Mouse (Mus musculus) erythroblast, embryonic 14.5 days (primary cell): ENCODE data around the gene Zfp182. TPM values are rescaled to one million over a fixed set of nuclear protein-coding genes. Genes with fewer than 3 reads are reported as not detected.
A peak's percentile ranks its signal among the peaks of the same experiment; 100 is the strongest.

Experiments
- H3K27me3 ChIP-seq: 2 replicates; pipeline ENCODE4 v1.6.1; 2012; ENCODE audit warnings: inconsistent platforms; ENCODE audit not compliant: control insufficient read depth
- H3K36me3 ChIP-seq: 2 replicates; pipeline ENCODE4 v1.6.1; 2012; ENCODE audit warnings: mild to moderate bottlenecking, inconsistent platforms; ENCODE audit not compliant: control insufficient read depth
- H3K4me1 ChIP-seq: 2 replicates; pipeline ENCODE4 v1.6.1; 2012; ENCODE audit warnings: inconsistent platforms; ENCODE audit not compliant: control insufficient read depth
- H3K4me3 ChIP-seq: replicated peaks from 2 replicates; pipeline ENCODE3; 2012; ENCODE audit warnings: moderate library complexity, mild to moderate bottlenecking, inconsistent platforms
- H3K9me3 ChIP-seq: 2 replicates; pipeline ENCODE4 v1.6.1; 2012; ENCODE audit warnings: low read length, inconsistent platforms, mixed read lengths; ENCODE audit not compliant: control insufficient read depth
- GATA1 ChIP-seq: IDR thresholded peaks from 2 replicates; pipeline ENCODE4 v1.6.1; 2012; ENCODE audit warnings: low read length, inconsistent platforms, mixed read lengths
- TAL1 ChIP-seq: IDR thresholded peaks from 3 replicates; pipeline ENCODE4 v1.6.1; 2012; ENCODE audit warnings: low read length, inconsistent platforms, mixed read lengths
- polyA plus RNA-seq: library from polyadenylated mRNA; stranded (reverse); fragments of >175 nt; gene quantifications from 2 replicates; pipeline ENCODE4 v1.2.3, GENCODE M21; 2012

Zfp182 gene
- 0.01 TPM in 1 of 2 replicates, not detected in the other for polyA plus RNA-seq

GRCm38 (mm10) chrX:21061866-21062543, at the start of gene Zfp182:
Gene Zfp182 (minus strand): TSS chrX:21062316.
- Histone ChIP-seq H3K27me3 (no peaks in the 10 kb centered on the region), H3K9me3 (no peaks in the 10 kb centered on the region), H3K4me1 (peaks cover 3% of the 10 kb centered on the region; the same call in 1 of the 2 replicates), H3K4me3 (peak within 1 kb of the TSS; percentile 77), H3K36me3 (no peaks in the 10 kb centered on the region)
- no peak for TF ChIP-seq GATA1
- TF ChIP-seq TAL1 = no peak

- no peaks in the 10 kb centered on the region for H3K36me3 ChIP-seq
- no peaks in the 10 kb centered on the region for H3K9me3 ChIP-seq
- H3K27me3 ChIP-seq = no peaks in the 10 kb centered on the region
- peaks cover 3% of the 10 kb centered on the region; the same call in 1 of the 2 replicates for H3K4me1 ChIP-seq
- no peak for TF ChIP-seq TAL1
- TF ChIP-seq GATA1 = no peak
- H3K4me3 ChIP-seq = no peak overlapping the region
These were observed 27.7 kb upstream of the Zfp182 start for GRCm38 (mm10) chrX:21089867-21090239.

DNA sequence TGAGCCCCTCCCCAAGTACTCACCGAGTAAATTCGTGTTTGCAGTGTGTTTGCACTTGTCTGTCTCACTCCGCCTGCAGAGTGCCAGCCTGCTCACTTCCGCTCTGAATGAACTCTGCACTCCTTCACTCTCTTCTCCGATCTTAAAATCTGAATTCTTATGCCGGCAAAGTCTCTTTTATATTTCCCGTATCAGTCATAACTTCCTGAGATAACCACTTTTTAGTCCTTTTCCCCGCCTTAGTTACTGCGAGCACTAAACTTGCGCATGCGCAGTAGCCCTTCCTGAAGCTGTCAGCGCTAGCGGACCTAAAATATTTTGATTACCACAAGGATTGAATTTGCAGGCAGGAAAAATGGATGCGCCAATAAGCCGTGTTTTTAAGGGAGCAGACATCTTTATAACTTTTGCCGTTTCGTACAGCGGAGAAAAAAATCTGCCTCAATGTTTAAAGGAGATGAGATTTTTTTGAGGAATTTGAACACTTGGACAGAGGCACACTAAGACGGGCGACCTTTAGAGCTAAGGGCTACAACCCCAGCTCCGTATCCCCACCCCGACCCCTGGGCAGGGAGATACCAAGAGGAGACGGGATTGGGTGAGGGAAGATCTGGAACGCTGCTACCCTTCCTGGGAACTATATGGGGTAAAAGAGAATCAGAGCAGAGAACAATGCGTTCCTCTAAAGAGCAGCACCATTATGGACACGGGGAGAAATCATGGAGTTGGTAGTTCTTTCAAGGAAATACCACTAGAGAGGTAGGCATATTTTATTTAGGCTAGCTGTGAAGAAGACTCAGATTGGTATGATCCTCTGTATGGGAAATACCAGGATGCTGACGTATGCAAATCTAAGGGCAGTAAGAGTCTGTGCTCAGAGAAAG, 27.1 kb upstream of the Zfp182 start, which contains the start of gene Zfp300:
Gene Zfp300, minus strand, starts transcription at position 545 of the 884 bp plus-strand sequence.
- Histone ChIP-seq H3K27me3 (no peaks in the 10 kb centered on the region), H3K4me1 (peaks cover 3% of the 10 kb centered on the region; the same call in 1 of the 2 replicates), H3K4me3 (peak within 1 kb of the TSS; percentile 53), H3K36me3 (no peaks in the 10 kb centered on the region), H3K9me3 (no peaks in the 10 kb centered on the region)
- TF ChIP-seq GATA1 = no peak
- TF ChIP-seq TAL1 = no peak

DNA sequence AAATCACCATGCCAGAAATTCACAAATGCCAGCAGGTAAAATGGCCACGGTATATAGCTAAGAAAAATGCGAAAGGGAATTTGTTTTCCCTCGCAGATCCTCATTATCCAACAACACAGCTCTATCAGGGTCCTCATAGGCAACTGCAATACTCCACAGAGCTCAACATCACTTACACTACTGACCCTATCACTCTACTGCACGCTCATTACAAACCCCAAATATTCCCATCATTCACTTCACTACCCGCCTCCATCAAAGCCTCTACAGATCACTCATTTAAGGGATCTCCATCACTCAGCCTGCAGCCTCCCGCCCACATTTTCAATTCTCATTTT, 26.5 kb upstream of the Zfp182 start:
- TF ChIP-seq GATA1 = no peak
- no peak for TF ChIP-seq TAL1
- peak overlapping the region; percentile 53 for H3K4me3 ChIP-seq

DNA sequence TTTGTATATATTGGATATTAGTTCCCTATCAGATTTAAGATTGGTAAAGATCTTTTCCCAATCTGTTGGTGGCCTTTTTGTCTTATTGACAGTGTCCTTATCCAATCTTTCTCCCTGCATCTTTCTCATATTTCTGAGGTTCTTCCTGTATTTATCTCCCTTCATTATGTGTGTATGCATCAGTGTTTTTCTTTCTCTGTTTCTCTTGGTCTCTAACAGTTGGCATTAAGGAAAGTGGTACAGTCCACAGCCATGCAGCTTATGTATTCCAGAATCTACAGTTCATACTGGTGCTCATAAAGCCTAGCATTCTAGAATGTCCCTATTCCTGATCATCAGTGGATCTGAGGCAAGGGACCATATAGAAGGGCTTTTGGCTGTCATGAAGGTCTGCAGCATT, 6.0 kb upstream of the Zfp182 start, which contains the start of gene Spaca5:
Gene Spaca5, plus strand, starts transcription at position 301 of the 400 bp plus-strand sequence.
- H3K9me3 ChIP-seq = no peaks in the 10 kb centered on the region
- H3K4me1 ChIP-seq = no peaks in the 10 kb centered on the region
- no peaks in the 10 kb centered on the region for H3K27me3 ChIP-seq
- no peak within 1 kb of the TSS for H3K4me3 ChIP-seq
- TF ChIP-seq TAL1 = no peak
- no peaks in the 10 kb centered on the region for H3K36me3 ChIP-seq

More for the DNA sequence above, 26.5 kb upstream of the Zfp182 start:
- H3K9me3 ChIP-seq = no peaks in the 10 kb centered on the region
- H3K4me1 ChIP-seq = peaks cover 3% of the 10 kb centered on the region; the same call in 1 of the 2 replicates
- no peaks in the 10 kb centered on the region for H3K27me3 ChIP-seq
- H3K36me3 ChIP-seq = no peaks in the 10 kb centered on the region

GRCm38 (mm10) chrX:21062544-21062890, 401 bp upstream of the Zfp182 start:
- no peak for TF ChIP-seq GATA1
- TF ChIP-seq TAL1 = no peak
- peak overlapping the region; percentile 77 for H3K4me3 ChIP-seq
- peaks cover 3% of the 10 kb centered on the region; the same call in 1 of the 2 replicates for H3K4me1 ChIP-seq
- no peaks in the 10 kb centered on the region for H3K27me3 ChIP-seq
- no peaks in the 10 kb centered on the region for H3K36me3 ChIP-seq
- no peaks in the 10 kb centered on the region for H3K9me3 ChIP-seq

GRCm38 (mm10) chrX:21061460-21061859, 656 bp downstream of the Zfp182 start:
- TF ChIP-seq GATA1 (no peak), TAL1 (no peak)
- no peaks in the 10 kb centered on the region for H3K9me3 ChIP-seq

DNA sequence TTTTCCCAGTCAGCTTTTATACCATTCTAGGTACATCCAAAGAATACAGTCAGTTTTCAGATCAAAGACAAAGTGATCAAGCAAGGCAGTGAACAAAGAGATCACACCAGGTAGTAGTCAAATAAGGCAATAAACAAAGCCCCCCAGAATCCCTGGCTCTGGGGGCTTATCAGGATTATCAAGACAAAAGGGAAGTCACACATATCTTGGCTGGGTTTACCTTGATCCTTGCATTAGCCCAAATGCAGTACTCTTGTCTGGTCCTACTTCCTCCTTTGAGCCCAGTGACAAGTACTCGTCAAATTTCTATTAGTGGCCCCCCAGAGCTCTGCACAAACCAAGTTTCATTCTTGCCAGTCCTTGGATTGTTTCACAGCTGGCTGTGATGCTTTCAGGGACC, 81.2 kb downstream of the Zfp182 start:
- no peak overlapping the region for H3K4me3 ChIP-seq
- 0 out of 2 replicates have a peak, but pooled peaks cover 2% of the 10 kb centered on the region for H3K9me3 ChIP-seq
- H3K4me1 ChIP-seq = no peaks in the 10 kb centered on the region

More at GRCm38 (mm10) chrX:21061460-21061859, 656 bp downstream of the Zfp182 start:
- Histone ChIP-seq H3K36me3 (no peaks in the 10 kb centered on the region), H3K4me3 (peak overlapping the region; percentile 77), H3K4me1 (peaks cover 3% of the 10 kb centered on the region; the same call in 1 of the 2 replicates), H3K27me3 (no peaks in the 10 kb centered on the region)

More for the DNA sequence above, 81.2 kb downstream of the Zfp182 start:
- peaks cover 7% of the 10 kb centered on the region for H3K36me3 ChIP-seq
- no peak for TF ChIP-seq TAL1
- no peaks in the 10 kb centered on the region for H3K27me3 ChIP-seq

Other genes starting within 250 kb of the Zfp182 start
- gene Timp1, start 192.2 kb downstream of the Zfp182 start, polyA plus RNA-seq = not detected in 2 replicates
- not detected in 2 replicates for gene Syn1, start 141.3 kb downstream of the Zfp182 start, polyA plus RNA-seq
- gene Cfp, start 130.8 kb downstream of the Zfp182 start, polyA plus RNA-seq = 1.6 and 1.9 TPM in 2 replicates
- gene Elk1, start 111.7 kb downstream of the Zfp182 start, polyA plus RNA-seq = 0.11 and 0.17 TPM in 2 replicates
- 1.6 and 2.8 TPM in 2 replicates for gene Uxt, start 100.3 kb downstream of the Zfp182 start, polyA plus RNA-seq
- gene Spaca5, start 6.1 kb upstream of the Zfp182 start, polyA plus RNA-seq = not detected in 2 replicates
- not detected in 2 replicates for gene Zfp300, start 27.2 kb upstream of the Zfp182 start, polyA plus RNA-seq
- not detected in 2 replicates for gene Ssxa1, start 53.5 kb upstream of the Zfp182 start, polyA plus RNA-seq
- gene Gm21876, start 113.3 kb upstream of the Zfp182 start, polyA plus RNA-seq = not detected in 2 replicates